In the genomic region with DNA sequence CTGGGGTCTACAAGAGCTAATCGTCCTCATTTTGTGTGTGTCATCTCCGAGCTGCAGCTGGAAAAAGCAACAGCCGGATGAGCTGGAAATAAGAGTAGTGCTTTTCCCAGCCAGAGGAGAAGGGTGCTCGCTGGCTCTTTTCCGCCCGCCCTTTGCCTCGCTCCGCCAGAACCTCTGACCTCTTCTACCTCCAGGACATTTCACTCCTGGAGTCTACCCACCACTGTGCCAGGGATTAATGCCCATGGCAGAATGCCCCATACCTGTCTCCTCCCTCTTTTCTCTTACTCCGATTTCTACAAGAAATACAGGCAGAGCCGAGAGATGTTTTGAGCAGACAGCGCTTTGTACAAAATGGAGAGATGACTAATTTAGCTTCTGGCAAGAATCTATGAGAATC, we compare ENCODE assay signal across 17 mouse cellular contexts.
"Had no signal": no experiment of that assay in that cellular context is flagged by ENCODE, and none has a peak within 500 bp of the region (broad histone marks: within the 10 kb centered on the region; RNA-seq: fewer than 3 reads in every experiment).

No protein-coding gene starts in this region.

- H3K27me3 ChIP-seq: intestine, embryonic 15.5 days; limb, embryonic 12.5 days; limb, embryonic 15.5 days; liver, embryonic 13.5 days; stomach, embryonic 15.5 days had no signal

- H3K4me2 ChIP-seq: intestine, embryonic 15.5 days; limb, embryonic 12.5 days; limb, embryonic 15.5 days; liver, embryonic 13.5 days; midbrain, embryonic 11.5 days; stomach, embryonic 15.5 days had no signal

- H3K27ac ChIP-seq: intestine, embryonic 15.5 days; kidney, postnatal 0 days; limb, embryonic 12.5 days; limb, embryonic 15.5 days; liver, embryonic 13.5 days; stomach, embryonic 15.5 days had no signal

- ATAC-seq: hindbrain, embryonic 16.5 days; intestine, embryonic 15.5 days had no signal

- H3K36me3 ChIP-seq: intestine, embryonic 15.5 days; limb, embryonic 12.5 days; limb, embryonic 15.5 days; liver, embryonic 13.5 days; stomach, embryonic 15.5 days had no signal

- H3K9ac ChIP-seq: intestine, embryonic 15.5 days; limb, embryonic 12.5 days; limb, embryonic 15.5 days; liver, embryonic 13.5 days; stomach, embryonic 15.5 days had no signal

- H3K9me3 ChIP-seq: intestine, embryonic 15.5 days; limb, embryonic 12.5 days; limb, embryonic 15.5 days; liver, embryonic 13.5 days; stomach, embryonic 15.5 days had no signal

- H3K4me3 ChIP-seq: intestine, embryonic 15.5 days; limb, embryonic 12.5 days; limb, embryonic 15.5 days; liver, embryonic 13.5 days; stomach, embryonic 15.5 days had no signal

- DNase-seq: left cerebral cortex, postnatal 4 days; liver, embryonic 13.5 days; lung, adult 2 months; lung, postnatal 14 days; lung, postnatal 4 days; midbrain, embryonic 14.5 days; retina, postnatal 1 day; right cerebral cortex, postnatal 25 days; spleen, adult 18-20 months; thymus, postnatal 25 days had no signal

- H3K4me1 ChIP-seq: intestine, embryonic 15.5 days; limb, embryonic 12.5 days; limb, embryonic 15.5 days; liver, embryonic 13.5 days; stomach, embryonic 15.5 days had no signal
